Mouse (Mus musculus): Measurements from ENCODE around the gene Olfr1110. TPM values are rescaled to one million over a fixed set of nuclear protein-coding genes. Genes with fewer than 3 reads are reported as not detected.

Gene Olfr1110
- polyA plus RNA-seq (2012; rRNA removed): not detected in 2 replicates

DNA sequence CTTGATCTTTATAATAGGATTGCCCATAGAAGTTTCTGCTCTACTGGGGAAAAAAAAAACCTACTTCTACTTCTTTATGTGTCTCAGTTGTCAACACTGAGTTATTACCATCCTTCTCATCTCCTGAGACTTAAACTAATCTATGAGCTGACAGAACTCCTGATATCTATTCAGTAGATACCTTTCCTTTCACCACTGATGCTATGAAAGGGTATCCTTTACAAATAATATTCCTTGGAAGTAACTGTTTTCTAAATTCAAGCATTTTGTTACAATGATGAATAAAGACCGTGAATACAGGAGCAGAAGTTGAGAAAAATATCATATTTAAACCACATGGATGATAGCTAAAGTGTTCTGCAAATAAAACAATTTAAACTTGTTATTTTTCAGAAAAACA, at the start of gene Olfr1110:
Olfr1110 (minus strand) TSS at position 101 of the 400 bp plus-strand sequence.

DNA sequence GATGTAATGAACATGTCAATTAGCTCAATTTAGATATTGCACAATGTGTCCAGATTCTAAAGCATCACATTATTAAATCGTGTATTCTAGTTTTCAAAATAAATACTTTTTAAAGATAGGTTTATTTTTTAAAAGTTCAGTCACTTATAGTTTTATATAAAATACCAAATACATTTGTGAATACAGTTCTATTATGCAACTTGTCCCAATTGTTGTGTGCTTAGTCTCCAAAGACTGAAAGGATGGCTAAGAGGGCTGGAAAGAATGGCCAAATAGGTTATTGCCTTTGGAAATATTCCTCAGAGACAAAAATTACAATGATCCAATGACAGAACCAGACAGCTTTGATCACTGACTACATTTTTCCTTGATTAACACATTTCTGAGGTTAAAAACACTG, 47.4 kb upstream of the Olfr1110 start, which contains the start of gene Olfr1112:
Olfr1112 (plus strand) TSS at position 301 of the 400 bp plus-strand sequence.

DNA sequence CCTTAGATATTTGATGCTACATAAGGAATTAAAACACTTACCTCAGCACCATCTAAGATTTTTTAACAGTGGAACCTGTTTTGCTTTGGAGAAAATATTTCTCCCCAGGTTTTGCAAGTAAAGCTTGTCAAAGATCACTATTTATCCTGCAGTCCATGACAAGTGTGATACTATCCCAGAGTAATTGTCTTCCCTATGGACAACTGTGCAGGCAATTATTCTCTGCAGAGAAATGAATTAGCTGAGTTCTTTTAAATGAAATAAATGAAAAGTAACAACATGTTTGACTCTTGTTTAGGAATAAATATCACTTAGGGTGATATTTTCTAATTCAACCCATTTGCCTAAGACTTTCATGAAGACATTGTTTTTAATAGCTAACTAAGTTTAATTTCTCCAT, 12.4 kb upstream of the Olfr1110 start, which contains the start of gene Olfr1111:
Olfr1111 (minus strand) TSS at position 101 of the 400 bp plus-strand sequence.

DNA sequence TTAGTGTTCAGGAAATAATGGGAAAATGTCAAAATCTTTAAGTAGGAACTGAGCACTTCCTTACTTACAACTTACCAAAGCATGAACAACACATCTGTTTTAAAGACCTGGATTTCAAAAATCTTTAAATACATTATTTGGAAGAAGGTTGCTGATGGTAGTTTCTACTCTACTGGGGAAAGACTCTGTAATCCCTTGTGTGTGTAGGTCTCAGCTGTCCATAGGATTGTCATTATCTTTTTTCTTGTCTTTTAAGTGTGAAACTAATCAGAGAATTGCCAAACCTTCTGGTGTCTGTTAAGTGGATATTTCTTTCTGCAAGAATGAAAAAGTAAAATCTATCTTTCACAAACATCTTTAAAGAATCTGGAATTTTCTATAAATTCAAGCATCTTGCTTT, 25.6 kb downstream of the Olfr1110 start, which contains the start of gene Olfr259:
Olfr259 (minus strand) TSS at position 101 of the 400 bp plus-strand sequence.

DNA sequence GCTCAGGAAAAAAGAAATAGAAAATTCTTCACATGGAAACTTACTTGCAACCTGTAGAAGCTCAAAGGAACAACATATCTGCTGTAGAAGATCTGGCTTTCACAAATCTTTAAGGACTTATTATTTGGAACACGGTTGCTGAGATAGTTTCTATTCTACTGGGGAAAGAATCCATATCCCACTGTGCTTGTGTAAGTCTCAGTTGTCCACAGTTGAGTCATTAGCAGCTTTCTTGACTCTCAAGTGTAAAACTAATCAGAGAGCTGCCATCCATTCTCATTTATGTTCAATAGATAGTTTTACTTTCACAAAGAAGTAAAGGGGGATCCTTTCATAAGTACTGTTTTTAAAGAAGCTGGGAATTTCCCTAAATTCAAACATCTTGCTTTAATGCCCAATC, 44.2 kb downstream of the Olfr1110 start, which contains the start of gene Olfr1109:
Olfr1109 (minus strand) TSS at position 101 of the 400 bp plus-strand sequence.

Other genes starting within 250 kb of the Olfr1110 start
- not detected in 2 replicates for gene Olfr1097, start 248.1 kb downstream of the Olfr1110 start, polyA plus RNA-seq (2012; rRNA removed)
- gene Olfr1098, start 215.8 kb downstream of the Olfr1110 start, polyA plus RNA-seq (2012; rRNA removed): not detected in 2 replicates
- gene Olfr1099, start 179.6 kb downstream of the Olfr1110 start, polyA plus RNA-seq (2012; rRNA removed): not detected in 2 replicates
- gene Olfr1100, start 160.3 kb downstream of the Olfr1110 start, polyA plus RNA-seq (2012; rRNA removed): not detected in 2 replicates
- gene Olfr1101, start 149.1 kb downstream of the Olfr1110 start, polyA plus RNA-seq (2012; rRNA removed): not detected in 2 replicates
- not detected in 2 replicates for gene Olfr1102, start 141.9 kb downstream of the Olfr1110 start, polyA plus RNA-seq (2012; rRNA removed)
- not detected in 2 replicates for gene Olfr1104, start 113.2 kb downstream of the Olfr1110 start, polyA plus RNA-seq (2012; rRNA removed)
- gene Olfr1105, start 103.8 kb downstream of the Olfr1110 start, polyA plus RNA-seq (2012; rRNA removed): not detected in 2 replicates
- not detected in 2 replicates for gene Olfr1106, start 88.0 kb downstream of the Olfr1110 start, polyA plus RNA-seq (2012; rRNA removed)
- gene Olfr1107, start 64.5 kb downstream of the Olfr1110 start, polyA plus RNA-seq (2012; rRNA removed): not detected in 2 replicates
- gene Olfr1109, start 44.3 kb downstream of the Olfr1110 start, polyA plus RNA-seq (2012; rRNA removed): not detected in 2 replicates
- not detected in 2 replicates for gene Olfr259, start 25.7 kb downstream of the Olfr1110 start, polyA plus RNA-seq (2012; rRNA removed)
- gene Olfr1111, start 12.3 kb upstream of the Olfr1110 start, polyA plus RNA-seq (2012; rRNA removed): not detected in 2 replicates
- gene Olfr1112, start 47.5 kb upstream of the Olfr1110 start, polyA plus RNA-seq (2012; rRNA removed): not detected in 2 replicates
- not detected in 2 replicates for gene Olfr1113, start 68.7 kb upstream of the Olfr1110 start, polyA plus RNA-seq (2012; rRNA removed)
- gene Olfr1115, start 107.7 kb upstream of the Olfr1110 start, polyA plus RNA-seq (2012; rRNA removed): not detected in 2 replicates
- gene Olfr1116, start 127.2 kb upstream of the Olfr1110 start, polyA plus RNA-seq (2012; rRNA removed): not detected in 2 replicates
- not detected in 2 replicates for gene Olfr1118, start 167.3 kb upstream of the Olfr1110 start, polyA plus RNA-seq (2012; rRNA removed)
- not detected in 2 replicates for gene Olfr1120, start 214.5 kb upstream of the Olfr1110 start, polyA plus RNA-seq (2012; rRNA removed)
- not detected in 2 replicates for gene Olfr1121, start 229.6 kb upstream of the Olfr1110 start, polyA plus RNA-seq (2012; rRNA removed)
- gene Olfr1122, start 245.5 kb upstream of the Olfr1110 start, polyA plus RNA-seq (2012; rRNA removed): not detected in 2 replicates